Comparison of ENCODE assay signal across 17 mouse cellular contexts in genomic region chr12:80218784-80219183, GRCm38 (mm10). TPM values are rescaled to one million over a fixed set of nuclear protein-coding genes. Genes with fewer than 3 reads are reported as not detected.
DNase-seq lines count a peak whose midpoint lies in the region; ATAC-seq and TF ChIP-seq lines count a peak whose summit lies in the region.
"Had no signal": no experiment of that assay in that cellular context is flagged by ENCODE, and none has a peak within 500 bp of the region (broad histone marks: within the 10 kb centered on the region; RNA-seq: fewer than 3 reads in every experiment).

No protein-coding gene starts in this region.

- peaks cover 53% of the 10 kb centered on the region for H3K4me1 ChIP-seq in forebrain, embryonic 10.5 days
- peaks cover 6% of the 10 kb centered on the region for H3K4me1 ChIP-seq in forebrain, embryonic 13.5 days
- H3K4me1 ChIP-seq in kidney, embryonic 15.5 days, result peaks cover 91% of the 10 kb centered on the region
- H3K4me1 ChIP-seq in intestine, postnatal 0 days (replicated peaks; ENCODE audit: control insufficient read depth, insufficient read depth, low read length), result peaks cover 54% of the 10 kb centered on the region
- peaks cover 54% of the 10 kb centered on the region for H3K4me1 ChIP-seq in small intestine, adult 2 months (ENCODE audit: control insufficient read depth, insufficient read depth, insufficient read length, low read length)
- H3K4me1 ChIP-seq in midbrain, embryonic 11.5 days (ENCODE audit: control insufficient read depth, insufficient read depth, low read length), result peaks cover 8% of the 10 kb centered on the region; the same call in 1 of the 2 replicates

- no peak overlapping the region for H3K9ac ChIP-seq in forebrain, embryonic 13.5 days
- no peak overlapping the region for H3K9ac ChIP-seq in kidney, embryonic 15.5 days
- H3K9ac ChIP-seq in intestine, postnatal 0 days (ENCODE audit: low read depth, low read length), result no peak overlapping the region
- H3K9ac ChIP-seq in midbrain, embryonic 11.5 days (ENCODE audit: low read length), result no peak overlapping the region
- H3K9ac ChIP-seq: hindbrain, embryonic 13.5 days had no signal

- 83% methylated on average over 3 of the region's 3 CpGs for WGBS in forebrain, embryonic 10.5 days
- WGBS in forebrain, embryonic 13.5 days, result 71% methylated on average over 3 of the region's 3 CpGs
- WGBS in kidney, embryonic 15.5 days, result 47% methylated on average over 3 of the region's 3 CpGs
- 22% methylated on average over 3 of the region's 3 CpGs for WGBS in intestine, postnatal 0 days
- 14% methylated on average over 3 of the region's 3 CpGs for WGBS in small intestine, adult 2 months
- WGBS in midbrain, embryonic 11.5 days, result 78% methylated on average over 3 of the region's 3 CpGs

- no peak for DNase-seq in forebrain, embryonic 10.5 days (ENCODE audit: extremely low spot score, low spot score)
- DNase-seq in kidney, postnatal 10 days, result no peak
- DNase-seq in midbrain, embryonic 11.5 days (ENCODE audit: low spot score, missing footprints), result no peak
- DNase-seq in spleen, postnatal 4 days (ENCODE audit: low spot score in 2 of 2), result no peak
- DNase-seq: cerebellum, adult 11 months; gastrocnemius, postnatal 14 days; kidney, adult 8-10 months; layer of hippocampus, adult 9-11 months; thymus, postnatal 14 days had no signal

- TF ChIP-seq CTCF in intestine, postnatal 0 days (IDR thresholded peaks at IDR 0.05; ENCODE audit: low read depth), result no peak
- no peak for TF ChIP-seq CTCF in small intestine, adult 2 months (IDR thresholded peaks at IDR 0.05; ENCODE audit: extremely low read depth, insufficient read length, insufficient replicate concordance, low read depth, low read length)

- 0 out of 2 replicates have a peak overlapping the region, but pooled peaks have one; percentile 44 for H3K27ac ChIP-seq in forebrain, embryonic 10.5 days
- no peak overlapping the region for H3K27ac ChIP-seq in forebrain, embryonic 13.5 days
- peak overlapping the region; percentile 84; the same call in 1 of the 2 replicates for H3K27ac ChIP-seq in kidney, embryonic 15.5 days
- peak overlapping the region; percentile 80 for H3K27ac ChIP-seq in intestine, postnatal 0 days (ENCODE audit: low read depth, low read length)
- H3K27ac ChIP-seq in small intestine, adult 2 months (ENCODE audit: insufficient read depth, low read depth, low read length), result peak overlapping the region; percentile 88
- no peak overlapping the region for H3K27ac ChIP-seq in midbrain, embryonic 11.5 days (ENCODE audit: low read depth, low read length)
- H3K27ac ChIP-seq: hindbrain, embryonic 13.5 days had no signal

- no peak for TF ChIP-seq POLR2A in small intestine, adult 2 months (IDR thresholded peaks at IDR 0.05; ENCODE audit: low read depth, low read length)

- no peak overlapping the region for H3K4me3 ChIP-seq in forebrain, embryonic 10.5 days
- H3K4me3 ChIP-seq in forebrain, embryonic 13.5 days, result no peak overlapping the region
- no peak overlapping the region for H3K4me3 ChIP-seq in kidney, embryonic 15.5 days (replicated peaks)
- no peak overlapping the region for H3K4me3 ChIP-seq in intestine, postnatal 0 days (ENCODE audit: low read depth, low read length)
- H3K4me3 ChIP-seq in small intestine, adult 2 months (ENCODE audit: low read depth, low read length), result no peak overlapping the region
- no peak overlapping the region for H3K4me3 ChIP-seq in midbrain, embryonic 11.5 days (ENCODE audit: low read depth, low read length)
- H3K4me3 ChIP-seq: hindbrain, embryonic 13.5 days had no signal

- no peaks in the 10 kb centered on the region for H3K9me3 ChIP-seq in forebrain, embryonic 10.5 days
- H3K9me3 ChIP-seq in forebrain, embryonic 13.5 days (replicated peaks), result no peaks in the 10 kb centered on the region
- no peaks in the 10 kb centered on the region for H3K9me3 ChIP-seq in kidney, embryonic 15.5 days (replicated peaks)
- H3K9me3 ChIP-seq in intestine, postnatal 0 days (ENCODE audit: control insufficient read depth), result no peaks in the 10 kb centered on the region
- H3K9me3 ChIP-seq in midbrain, embryonic 11.5 days (ENCODE audit: control insufficient read depth, low read length), result no peaks in the 10 kb centered on the region
- H3K9me3 ChIP-seq: hindbrain, embryonic 13.5 days had no signal

- no peaks in the 10 kb centered on the region for H3K27me3 ChIP-seq in forebrain, embryonic 10.5 days (ENCODE audit: poor library complexity, severe bottlenecking)
- H3K27me3 ChIP-seq in forebrain, embryonic 13.5 days, result no peaks in the 10 kb centered on the region
- H3K27me3 ChIP-seq in kidney, embryonic 15.5 days, result no peaks in the 10 kb centered on the region
- no peaks in the 10 kb centered on the region for H3K27me3 ChIP-seq in intestine, postnatal 0 days (replicated peaks; ENCODE audit: control insufficient read depth, insufficient read depth, low read length)
- H3K27me3 ChIP-seq in small intestine, adult 2 months (ENCODE audit: control insufficient read depth, insufficient read depth, low read length), result no peaks in the 10 kb centered on the region
- no peaks in the 10 kb centered on the region for H3K27me3 ChIP-seq in midbrain, embryonic 11.5 days (ENCODE audit: control insufficient read depth, insufficient read depth, low read length)
- H3K27me3 ChIP-seq: CH12.LX; hindbrain, embryonic 13.5 days; Patski had no signal

- H3K4me2 ChIP-seq in forebrain, embryonic 13.5 days, result no peak overlapping the region
- H3K4me2 ChIP-seq in kidney, embryonic 15.5 days, result no peak overlapping the region
- peak overlapping the region; percentile 37; the same call in 1 of the 2 replicates for H3K4me2 ChIP-seq in intestine, postnatal 0 days (replicated peaks; ENCODE audit: low read depth)
- no peak overlapping the region for H3K4me2 ChIP-seq in midbrain, embryonic 11.5 days
- H3K4me2 ChIP-seq: hindbrain, embryonic 13.5 days had no signal

- no peak for ATAC-seq in forebrain, embryonic 13.5 days
- no peak for ATAC-seq in kidney, embryonic 15.5 days (replicated peaks; ENCODE audit: low FRiP score)
- ATAC-seq in intestine, postnatal 0 days, result peak; percentile 79
- no peak for ATAC-seq in midbrain, embryonic 11.5 days (ENCODE audit: low FRiP score)
- ATAC-seq: forebrain, embryonic 16.5 days; Patski had no signal

- peaks cover 14% of the 10 kb centered on the region for H3K36me3 ChIP-seq in forebrain, embryonic 10.5 days (replicated peaks)
- H3K36me3 ChIP-seq in forebrain, embryonic 13.5 days (ENCODE audit: poor library complexity, severe bottlenecking), result no peaks in the 10 kb centered on the region
- peaks cover 5% of the 10 kb centered on the region; the same call in 1 of the 2 replicates for H3K36me3 ChIP-seq in kidney, embryonic 15.5 days
- H3K36me3 ChIP-seq in intestine, postnatal 0 days (ENCODE audit: control insufficient read depth, insufficient read depth), result no peaks in the 10 kb centered on the region
- no peaks in the 10 kb centered on the region for H3K36me3 ChIP-seq in small intestine, adult 2 months (ENCODE audit: control insufficient read depth, insufficient read depth, low read length)
- no peaks in the 10 kb centered on the region for H3K36me3 ChIP-seq in midbrain, embryonic 11.5 days (ENCODE audit: control insufficient read depth, insufficient read depth, low read length)
- H3K36me3 ChIP-seq: hindbrain, embryonic 13.5 days had no signal

RNA-seq across cellular contexts. Expression of gene Actn1, which starts 41.4 kb away (rescaled TPM):
- 27.8 and 29.2 TPM in 2 replicates for polyA plus RNA-seq in forebrain, embryonic 10.5 days (2016; fragmentation: Nextera tagmentation; extraction: Ambion mirVana)
- 9.3 and 9.9 TPM in 2 replicates for polyA plus RNA-seq in forebrain, embryonic 13.5 days (2015; fragmentation: Nextera tagmentation; extraction: Ambion mirVana)
- polyA plus RNA-seq in kidney, embryonic 15.5 days (2015; fragmentation: Nextera tagmentation; extraction: Ambion mirVana), result 46.0 and 47.6 TPM in 2 replicates
- polyA plus RNA-seq in intestine, postnatal 0 days (2015; fragmentation: Nextera tagmentation; extraction: Ambion mirVana), result 28.7 and 29.3 TPM in 2 replicates
- polyA plus RNA-seq in small intestine, adult 2 months (2012; rRNA removed), result 53.1 and 55.5 TPM in 2 replicates
- 17.4 and 19.9 TPM in 2 replicates for polyA plus RNA-seq in midbrain, embryonic 11.5 days (2014; fragmentation: Nextera tagmentation; extraction: Ambion mirVana)

Comparison
In these comparisons a context has a peak if more than half of its experiments do, and no peak if none do; other contexts are left out.
1. H3K27ac ChIP-seq: peak in forebrain, embryonic 10.5 days (single experiment), kidney, embryonic 15.5 days (single experiment), intestine, postnatal 0 days (single experiment) and small intestine, adult 2 months (single experiment); none in forebrain, embryonic 13.5 days (single experiment) and midbrain, embryonic 11.5 days (single experiment).